Mouse (Mus musculus) liver, adult 2 months (tissue): ENCODE data around the gene Cfap45.

Experiments
- CTCF ChIP-seq: fragments of 200-500 bp; IDR thresholded peaks from 2 replicates; pipeline ENCODE4 v1.5.1; 2011; ENCODE audit warnings: low read depth, low read length, control low read depth
- POLR2A ChIP-seq: fragments of 200-500 bp; IDR thresholded peaks from 2 replicates; pipeline ENCODE4 v1.6.1; 2011; ENCODE audit warnings: low read length, control low read depth; ENCODE audit not compliant: insufficient read depth; ENCODE audit errors: extremely low read depth

DNA sequence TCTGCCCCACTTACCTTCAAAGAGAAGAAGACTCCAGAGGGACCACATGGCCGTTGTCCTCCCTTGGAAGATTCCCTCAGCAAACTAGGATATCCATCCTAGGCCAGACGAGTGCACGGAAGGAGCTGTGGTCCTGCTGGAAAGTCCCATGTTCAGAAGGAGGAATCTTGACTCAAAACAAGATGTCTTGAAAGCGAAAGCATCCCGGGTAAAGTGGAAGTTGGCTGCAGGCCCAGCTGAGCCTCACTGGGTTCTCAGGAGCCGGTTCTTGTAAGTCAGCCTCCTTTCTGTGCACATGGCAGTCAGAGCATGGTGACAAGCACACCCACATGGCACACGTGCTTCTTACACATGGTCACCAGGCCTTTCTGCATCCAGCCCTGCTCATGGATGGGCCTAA lies 69.8 kb downstream of the Cfap45 start, which contains the start of gene Slamf8:
- no peak for TF ChIP-seq POLR2A
- TF ChIP-seq CTCF: no peak
